Mouse (Mus musculus) MEL (cell line): ENCODE results near the gene Prss34.

Experiments
- BHLHE40 ChIP-seq: IDR thresholded peaks from 2 replicates; pipeline ENCODE4 v1.6.1; 2012; ENCODE audit warnings: low read depth, mild to moderate bottlenecking, inconsistent platforms, low read length, improper control_type of control experiment, borderline replicate concordance
- CTCF ChIP-seq, 3 experiments: IDR thresholded peaks in 2 of 3; conservative IDR thresholded peaks in 1 of 3; 2 replicates each; pipeline ENCODE4 v1.5.1; 2011 to 2012; ENCODE audit warnings: low read length in 3 of 3, low read depth in 2 of 3, mild to moderate bottlenecking in 2 of 3, improper control_type of control experiment in 1 of 3, inconsistent platforms in 1 of 3, mixed read lengths in 1 of 3, moderate library complexity in 1 of 3; ENCODE audit not compliant: control insufficient read depth in 1 of 3, insufficient read depth in 1 of 3, poor library complexity in 1 of 3, severe bottlenecking in 1 of 3
- E2F4 ChIP-seq: IDR thresholded peaks from 2 replicates; pipeline ENCODE4 v1.6.1; 2011; ENCODE audit warnings: low read depth, low read length, improper control_type of control experiment, borderline replicate concordance
- EP300 ChIP-seq, 2 experiments: IDR thresholded peaks; 2 replicates each; pipeline ENCODE4 v1.6.1; 2011; ENCODE audit warnings: improper control_type of control experiment in 2 of 2, low read length in 2 of 2, low read depth in 1 of 2, mild to moderate bottlenecking in 1 of 2
- ETS1 ChIP-seq: IDR thresholded peaks from 2 replicates; pipeline ENCODE4 v1.6.1; 2012; ENCODE audit warnings: low read depth, mild to moderate bottlenecking, inconsistent platforms, low read length, improper control_type of control experiment, moderate library complexity
- HCFC1 ChIP-seq: IDR thresholded peaks from 2 replicates; pipeline ENCODE4 v1.6.1; 2012; ENCODE audit warnings: low read depth, mild to moderate bottlenecking, inconsistent platforms, low read length, improper control_type of control experiment, moderate library complexity
- MAX ChIP-seq: IDR thresholded peaks from 2 replicates; pipeline ENCODE4 v1.6.1; 2011; ENCODE audit warnings: low read length, improper control_type of control experiment
- MYC ChIP-seq: IDR thresholded peaks from 2 replicates; pipeline ENCODE4 v1.6.1; 2011; ENCODE audit warnings: low read depth, mild to moderate bottlenecking, low read length, improper control_type of control experiment, moderate library complexity
- NRF1 ChIP-seq: IDR thresholded peaks from 2 replicates; pipeline ENCODE4 v1.6.1; 2014; ENCODE audit warnings: low read depth, mild to moderate bottlenecking, inconsistent platforms, low read length, improper control_type of control experiment, moderate library complexity; ENCODE audit not compliant: poor library complexity, insufficient read depth, severe bottlenecking
- POLR2A ChIP-seq, 2 experiments: IDR thresholded peaks; 2 replicates each; pipeline ENCODE4 v1.6.1; 2011 to 2012; ENCODE audit warnings: low read length in 2 of 2, mild to moderate bottlenecking in 2 of 2, control low read depth in 1 of 2, improper control_type of control experiment in 1 of 2, low read depth in 1 of 2, moderate library complexity in 1 of 2; ENCODE audit not compliant: control insufficient read depth in 1 of 2, insufficient read depth in 1 of 2, poor library complexity in 1 of 2
- POLR2AphosphoS2 ChIP-seq: IDR thresholded peaks from 2 replicates; pipeline ENCODE4 v1.6.1; 2011; ENCODE audit warnings: low read length, improper control_type of control experiment
- ZC3H11A ChIP-seq: IDR thresholded peaks from 2 replicates; pipeline ENCODE4 v1.6.1; 2012; ENCODE audit warnings: low read depth, mild to moderate bottlenecking, inconsistent platforms, low read length, improper control_type of control experiment
- ZKSCAN1 ChIP-seq: IDR thresholded peaks from 2 replicates; pipeline ENCODE4 v1.6.1; 2012; ENCODE audit warnings: low read depth, mild to moderate bottlenecking, inconsistent platforms, low read length, improper control_type of control experiment, moderate library complexity
- ZMIZ1 ChIP-seq: IDR thresholded peaks from 2 replicates; pipeline ENCODE4 v1.6.1; 2012; ENCODE audit warnings: low read depth, mild to moderate bottlenecking, inconsistent platforms, low read length, improper control_type of control experiment, moderate library complexity

DNA sequence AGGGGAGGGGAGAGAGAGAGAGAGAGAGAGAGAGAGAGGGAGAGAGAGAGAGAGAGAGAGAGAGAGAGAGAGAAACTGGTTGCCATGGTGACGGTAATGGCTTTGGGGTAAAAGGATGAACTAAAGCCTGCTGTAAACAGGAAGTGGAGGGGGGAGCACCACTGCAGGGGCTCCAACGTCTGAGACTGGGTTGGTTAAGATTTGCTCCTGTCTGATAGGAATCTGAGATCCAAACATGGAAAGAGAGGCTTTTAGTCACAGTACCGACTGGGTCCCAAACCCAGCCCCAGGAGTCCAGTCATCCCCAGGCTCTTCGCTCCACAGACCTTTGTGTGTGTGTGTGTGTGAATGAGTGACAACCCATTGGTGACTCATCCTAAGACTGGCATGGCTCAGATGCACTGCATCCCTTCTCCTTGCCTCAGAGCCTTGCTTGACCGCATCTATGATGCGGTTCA lies 40.4 kb upstream of the Prss34 start:
- TF ChIP-seq CTCF (IDR thresholded peaks at IDR 0.05 in 2 of 3, conservative IDR thresholded peaks at IDR 0.05 in 1 of 3; ENCODE audit: control insufficient read depth in 1 of 3, insufficient read depth in 1 of 3, low read depth in 2 of 3, low read length in 3 of 3, poor library complexity in 1 of 3, severe bottlenecking in 1 of 3) = no peak
- no peak for TF ChIP-seq EP300 (IDR thresholded peaks at IDR 0.05; ENCODE audit: low read depth in 1 of 2, low read length in 2 of 2)
- no peak for TF ChIP-seq MYC
- TF ChIP-seq POLR2A (IDR thresholded peaks at IDR 0.05; ENCODE audit: control insufficient read depth in 1 of 2, insufficient read depth in 1 of 2, low read depth in 1 of 2, low read length in 2 of 2, poor library complexity in 1 of 2) = no peak
- no peak for TF ChIP-seq MAX
- no peak for TF ChIP-seq POLR2AphosphoS2
- TF ChIP-seq ZKSCAN1 = no peak
- TF ChIP-seq NRF1 = no peak
- TF ChIP-seq BHLHE40 = no peak
- TF ChIP-seq ETS1 = no peak
- no peak for TF ChIP-seq HCFC1
- TF ChIP-seq ZC3H11A = no peak
- TF ChIP-seq ZMIZ1 = no peak
- no peak for TF ChIP-seq E2F4
